Mouse (Mus musculus): ENCODE results near the gene Fam131b. TPM values are rescaled to one million over a fixed set of nuclear protein-coding genes. Genes with fewer than 3 reads are reported as not detected.
A peak's percentile ranks its signal among the peaks of the same experiment; 100 is the strongest.

Fam131b gene
- polyA plus RNA-seq, 1 experiment from 2014 or later = 0.60 TPM

GRCm38 (mm10) chr6:42344255-42344654 lies 19.8 kb upstream of the Fam131b start:
- Histone ChIP-seq H3K4me2 (no peak overlapping the region), H3K9me3 (no peaks in the 10 kb centered on the region), H3K27ac (no peak overlapping the region), H3K4me3 (no peak overlapping the region), H3K27me3 (no peaks in the 10 kb centered on the region), H3K9ac (no peak overlapping the region), H3K36me3 (no peaks in the 10 kb centered on the region), H3K4me1 (peaks cover 7% of the 10 kb centered on the region; the same call in 1 of the 2 replicates)
- 89% methylated on average over 1 of the region's 1 CpGs for WGBS
- no peak for ATAC-seq (ENCODE audit: insufficient number of reproducible peaks, insufficient read depth, low FRiP score, low TSS enrichment, low read depth)

- no peak overlapping the region for H3K4me3 ChIP-seq
- no peaks in the 10 kb centered on the region for H3K9me3 ChIP-seq
- no peaks in the 10 kb centered on the region for H3K27me3 ChIP-seq
- 84% methylated on average over 9 of the region's 9 CpGs for WGBS
- no peak overlapping the region for H3K27ac ChIP-seq
- no peaks in the 10 kb centered on the region for H3K36me3 ChIP-seq
- no peak overlapping the region for H3K9ac ChIP-seq
- ATAC-seq (ENCODE audit: insufficient number of reproducible peaks, insufficient read depth, low FRiP score, low TSS enrichment, low read depth) = no peak
- peaks cover 2% of the 10 kb centered on the region; the same call in 1 of the 2 replicates for H3K4me1 ChIP-seq
- no peak overlapping the region for H3K4me2 ChIP-seq
Observed at GRCm38 (mm10) chr6:42343361-42344120, 19.1 kb upstream of the Fam131b start.

GRCm38 (mm10) chr6:42342171-42342570 lies 17.7 kb upstream of the Fam131b start:
- H3K9me3 ChIP-seq = no peaks in the 10 kb centered on the region
- no peak overlapping the region for H3K9ac ChIP-seq
- no peaks in the 10 kb centered on the region for H3K36me3 ChIP-seq
- no peak for ATAC-seq (ENCODE audit: insufficient number of reproducible peaks, insufficient read depth, low FRiP score, low TSS enrichment, low read depth)
- no peak overlapping the region for H3K4me3 ChIP-seq
- H3K4me2 ChIP-seq = no peak overlapping the region
- WGBS = 63% methylated on average over 1 of the region's 1 CpGs
- H3K4me1 ChIP-seq = no peaks in the 10 kb centered on the region
- no peak overlapping the region for H3K27ac ChIP-seq
- no peaks in the 10 kb centered on the region for H3K27me3 ChIP-seq

GRCm38 (mm10) chr6:42339981-42340380 lies 15.5 kb upstream of the Fam131b start:
- Histone ChIP-seq H3K36me3 (no peaks in the 10 kb centered on the region), H3K4me3 (no peak overlapping the region), H3K9ac (no peak overlapping the region), H3K4me1 (no peaks in the 10 kb centered on the region), H3K9me3 (no peaks in the 10 kb centered on the region), H3K27ac (no peak overlapping the region), H3K4me2 (no peak overlapping the region), H3K27me3 (no peaks in the 10 kb centered on the region)
- ATAC-seq (ENCODE audit: insufficient number of reproducible peaks, insufficient read depth, low FRiP score, low TSS enrichment, low read depth) = no peak
- 78% methylated on average over 5 of the region's 5 CpGs for WGBS

- 78% methylated on average over 2 of the region's 2 CpGs for WGBS
Observed at GRCm38 (mm10) chr6:42339189-42339588, 14.7 kb upstream of the Fam131b start.

GRCm38 (mm10) chr6:42330946-42331345 lies 6.5 kb upstream of the Fam131b start:
- Histone ChIP-seq H3K27ac (no peak overlapping the region), H3K4me1 (no peaks in the 10 kb centered on the region), H3K4me2 (no peak overlapping the region), H3K9me3 (no peaks in the 10 kb centered on the region), H3K27me3 (no peaks in the 10 kb centered on the region), H3K36me3 (no peaks in the 10 kb centered on the region), H3K4me3 (no peak overlapping the region), H3K9ac (no peak overlapping the region)
- ATAC-seq (ENCODE audit: insufficient number of reproducible peaks, insufficient read depth, low FRiP score, low TSS enrichment, low read depth) = no peak
- 81% methylated on average over 3 of the region's 3 CpGs for WGBS

More at GRCm38 (mm10) chr6:42339189-42339588, 14.7 kb upstream of the Fam131b start:
- no peaks in the 10 kb centered on the region for H3K9me3 ChIP-seq
- no peak overlapping the region for H3K9ac ChIP-seq
- no peaks in the 10 kb centered on the region for H3K4me1 ChIP-seq
- no peak overlapping the region for H3K4me2 ChIP-seq
- H3K4me3 ChIP-seq = no peak overlapping the region
- no peak for ATAC-seq (ENCODE audit: insufficient number of reproducible peaks, insufficient read depth, low FRiP score, low TSS enrichment, low read depth)
- no peak overlapping the region for H3K27ac ChIP-seq
- no peaks in the 10 kb centered on the region for H3K27me3 ChIP-seq
- H3K36me3 ChIP-seq = no peaks in the 10 kb centered on the region

GRCm38 (mm10) chr6:42330216-42330615 lies 5.8 kb upstream of the Fam131b start:
- no peak overlapping the region for H3K4me2 ChIP-seq
- no peaks in the 10 kb centered on the region for H3K9me3 ChIP-seq
- H3K4me1 ChIP-seq = no peaks in the 10 kb centered on the region
- no peaks in the 10 kb centered on the region for H3K36me3 ChIP-seq
- 75% methylated on average over 3 of the region's 3 CpGs for WGBS
- H3K27me3 ChIP-seq = no peaks in the 10 kb centered on the region; the same call in 1 of the 2 replicates
- no peak for ATAC-seq (ENCODE audit: insufficient number of reproducible peaks, insufficient read depth, low FRiP score, low TSS enrichment, low read depth)
- no peak overlapping the region for H3K9ac ChIP-seq
- H3K27ac ChIP-seq = no peak overlapping the region
- no peak overlapping the region for H3K4me3 ChIP-seq

- ATAC-seq (ENCODE audit: insufficient number of reproducible peaks, insufficient read depth, low FRiP score, low TSS enrichment, low read depth) = no peak
- peaks cover 6% of the 10 kb centered on the region for H3K27me3 ChIP-seq
- H3K4me2 ChIP-seq = no peak overlapping the region
- no peaks in the 10 kb centered on the region for H3K36me3 ChIP-seq
- no peak overlapping the region for H3K9ac ChIP-seq
- 79% methylated on average over 3 of the region's 3 CpGs for WGBS
- no peak overlapping the region for H3K4me3 ChIP-seq
- no peaks in the 10 kb centered on the region for H3K9me3 ChIP-seq
- H3K27ac ChIP-seq = no peak overlapping the region
- peaks cover 3% of the 10 kb centered on the region for H3K4me1 ChIP-seq
Observed at GRCm38 (mm10) chr6:42328757-42329156, 4.3 kb upstream of the Fam131b start.

- Histone ChIP-seq H3K4me1 (peaks cover 17% of the 10 kb centered on the region), H3K4me2 (no peak overlapping the region)
- WGBS = 92% methylated on average over 3 of the region's 3 CpGs
Observed at GRCm38 (mm10) chr6:42326509-42326908, 2.1 kb upstream of the Fam131b start.

GRCm38 (mm10) chr6:42325268-42325609 lies 796 bp upstream of the Fam131b start:
- no peak overlapping the region for H3K27ac ChIP-seq
- H3K4me3 ChIP-seq = peak overlapping the region; percentile 65
- WGBS = 3% methylated on average over 7 of the region's 7 CpGs
- peak overlapping the region; percentile 74; the same call in 1 of the 2 replicates for H3K9ac ChIP-seq
- peak overlapping the region; percentile 94 for H3K4me2 ChIP-seq
- H3K4me1 ChIP-seq = peaks cover 18% of the 10 kb centered on the region
- ATAC-seq (ENCODE audit: insufficient number of reproducible peaks, insufficient read depth, low FRiP score, low TSS enrichment, low read depth) = no peak
- H3K36me3 ChIP-seq = no peaks in the 10 kb centered on the region
- H3K9me3 ChIP-seq = no peaks in the 10 kb centered on the region
- peaks cover 34% of the 10 kb centered on the region for H3K27me3 ChIP-seq

More at GRCm38 (mm10) chr6:42326509-42326908, 2.1 kb upstream of the Fam131b start:
- Histone ChIP-seq H3K27me3 (peaks cover 28% of the 10 kb centered on the region), H3K9ac (no peak overlapping the region), H3K4me3 (no peak overlapping the region), H3K36me3 (no peaks in the 10 kb centered on the region), H3K9me3 (no peaks in the 10 kb centered on the region), H3K27ac (no peak overlapping the region)
- ATAC-seq (ENCODE audit: insufficient number of reproducible peaks, insufficient read depth, low FRiP score, low TSS enrichment, low read depth) = no peak

- H3K4me3 ChIP-seq = peak overlapping the region; percentile 65
- 0 out of 2 replicates have a peak, but pooled peaks have one; percentile 44 for ATAC-seq (ENCODE audit: insufficient number of reproducible peaks, insufficient read depth, low FRiP score, low TSS enrichment, low read depth)
- H3K27me3 ChIP-seq = peaks cover 34% of the 10 kb centered on the region
- H3K36me3 ChIP-seq = no peaks in the 10 kb centered on the region
- no peak overlapping the region for H3K27ac ChIP-seq
- H3K4me1 ChIP-seq = peaks cover 18% of the 10 kb centered on the region
- peak overlapping the region; percentile 94 for H3K4me2 ChIP-seq
- 0% methylated on average over 27 of the region's 32 CpGs for WGBS
- H3K9ac ChIP-seq = peak overlapping the region; percentile 74
- no peaks in the 10 kb centered on the region for H3K9me3 ChIP-seq
Observed at GRCm38 (mm10) chr6:42324067-42324481, 369 bp downstream of the Fam131b start.

- 0 out of 2 replicates have a peak, but pooled peaks have one; percentile 39 for ATAC-seq (ENCODE audit: insufficient number of reproducible peaks, insufficient read depth, low FRiP score, low TSS enrichment, low read depth)
- Histone ChIP-seq H3K9ac (peak overlapping the region; percentile 74), H3K27me3 (peaks cover 34% of the 10 kb centered on the region), H3K4me1 (peaks cover 18% of the 10 kb centered on the region), H3K27ac (no peak overlapping the region), H3K36me3 (0 out of 2 replicates have a peak, but pooled peaks cover 2% of the 10 kb centered on the region), H3K9me3 (no peaks in the 10 kb centered on the region), H3K4me3 (peak overlapping the region; percentile 65), H3K4me2 (peak overlapping the region; percentile 94)
- under 1% methylated on average over 28 of the region's 28 CpGs for WGBS
Observed at GRCm38 (mm10) chr6:42323371-42324066, 924 bp downstream of the Fam131b start.

Data from embryonic facial prominence, embryonic 13.5 days (tissue).